Mouse (Mus musculus) stomach, embryonic 15.5 days (tissue): ENCODE measurements around the gene Gm8909. TPM values are rescaled to one million over a fixed set of nuclear protein-coding genes. Genes with fewer than 3 reads are reported as not detected.
"Not testable (repeated sequence)": the region's sequence is repeated elsewhere in the genome, so short reads cannot be mapped to it uniquely, and the experiment has no call there.

Experiments used
- ATAC-seq: fragments of 200-750 bp; cut with Nextera tagmentation; 2 replicates; pipeline ENCODE4 v1.8.0; 2017; ENCODE audit warnings: low read depth, moderate number of reproducible peaks, moderate TSS enrichment; ENCODE audit not compliant: insufficient read depth, low FRiP score
- H3K27ac ChIP-seq: fragments of 300-500 bp; sonication (generic); 2 replicates; pipeline ENCODE4 v1.5.1; 2015; ENCODE audit warnings: mild to moderate bottlenecking, inconsistent platforms
- H3K27me3 ChIP-seq: fragments of 300-500 bp; sonication (generic); replicated peaks from 2 replicates; pipeline ENCODE4 v1.6.1; 2015; ENCODE audit warnings: inconsistent platforms
- H3K36me3 ChIP-seq: fragments of 300-500 bp; sonication (generic); 2 replicates; pipeline ENCODE4 v1.6.1; 2015; ENCODE audit warnings: inconsistent platforms
- H3K4me1 ChIP-seq: fragments of 300-500 bp; sonication (generic); 2 replicates; pipeline ENCODE4 v1.6.1; 2015; ENCODE audit warnings: inconsistent platforms
- H3K4me2 ChIP-seq: fragments of 300-500 bp; sonication (generic); 2 replicates; pipeline ENCODE4 v1.6.1; 2015; ENCODE audit warnings: mild to moderate bottlenecking, inconsistent platforms
- H3K4me3 ChIP-seq: fragments of 300-500 bp; sonication (generic); replicated peaks from 2 replicates; pipeline ENCODE4 v1.5.1; 2015; ENCODE audit warnings: inconsistent platforms
- H3K9ac ChIP-seq: fragments of 300-500 bp; sonication (generic); 2 replicates; pipeline ENCODE4 v1.6.1; 2015; ENCODE audit warnings: inconsistent platforms
- H3K9me3 ChIP-seq: fragments of 300-500 bp; sonication (generic); 2 replicates; pipeline ENCODE4 v1.6.1; 2016; ENCODE audit warnings: inconsistent platforms
- WGBS: fragments of 180-500 bp; shearing (Covaris S2); methylation state at CpG from one replicate; pipeline ENCODE4 v1.1.7; 2015; 5-methylcytosine and 5-hydroxymethylcytosine counted together
- polyA plus RNA-seq: library from polyadenylated mRNA; unstranded; fragments of >200 nt; fragmentation: Nextera tagmentation; extraction: Ambion mirVana; gene quantifications from 2 replicates; pipeline ENCODE4 v1.2.1, GENCODE M21; 2015

The Gm8909 gene
- polyA plus RNA-seq, 1 experiment from 2014 or later, result 0.94 TPM

DNA sequence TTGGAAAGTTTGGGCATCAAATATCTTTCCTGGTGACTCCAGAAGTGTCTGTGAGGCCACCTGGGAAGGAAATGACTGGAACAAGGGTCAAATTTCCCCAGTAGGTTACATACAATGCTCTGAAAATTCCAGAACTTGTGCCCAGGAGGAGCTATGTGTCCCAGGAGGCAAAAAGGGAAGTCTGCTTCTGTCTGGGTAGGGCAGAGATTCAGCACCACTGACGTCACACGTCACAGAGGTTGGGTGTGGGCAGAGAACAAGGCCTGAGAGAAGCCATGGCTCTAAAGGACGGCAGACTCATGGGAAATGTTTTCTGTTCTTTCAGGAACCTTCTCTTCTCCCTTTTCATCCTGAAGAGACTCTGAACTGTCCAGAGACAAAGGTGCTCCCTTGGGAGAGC, 19.2 kb upstream of the Gm8909 start:
- Histone ChIP-seq H3K36me3 (no peaks in the 10 kb centered on the region), H3K9ac (no peak overlapping the region), H3K9me3 (no peaks in the 10 kb centered on the region), H3K4me2 (no peak overlapping the region), H3K27ac (no peak overlapping the region), H3K27me3 (0 out of 2 replicates have a peak, but pooled peaks cover 13% of the 10 kb centered on the region), H3K4me1 (no peaks in the 10 kb centered on the region), H3K4me3 (no peak overlapping the region)
- ATAC-seq, result no peak
- WGBS, result 56% methylated on average over 3 of the region's 3 CpGs

DNA sequence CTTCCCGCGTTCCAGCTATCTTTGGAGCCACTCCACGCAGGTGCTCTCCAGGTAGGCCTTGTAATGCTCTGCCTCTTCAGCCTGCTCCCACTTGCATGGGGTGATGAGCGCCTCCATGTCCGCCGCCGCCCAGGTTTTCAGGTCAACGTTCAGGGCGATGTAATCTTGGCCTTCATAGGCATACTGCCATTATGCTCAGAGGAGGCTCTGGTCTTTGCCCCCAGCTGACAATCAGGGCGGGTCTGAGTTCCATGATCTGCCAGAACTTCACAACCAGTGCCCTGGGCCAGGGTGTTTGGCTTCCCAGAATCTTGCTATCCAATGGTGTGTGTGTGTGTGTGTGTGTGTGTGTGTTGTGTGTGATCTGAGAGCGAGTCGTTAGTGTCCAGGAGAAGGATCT, 13.9 kb upstream of the Gm8909 start:
- 73% methylated on average over 12 of the region's 12 CpGs for WGBS
- no peak for ATAC-seq
- Histone ChIP-seq H3K4me1 (no peaks in the 10 kb centered on the region), H3K27ac (no peak overlapping the region), H3K4me2 (no peak overlapping the region), H3K9me3 (no peaks in the 10 kb centered on the region), H3K9ac (no peak overlapping the region), H3K36me3 (no peaks in the 10 kb centered on the region), H3K4me3 (no peak overlapping the region), H3K27me3 (0 out of 2 replicates have a peak, but pooled peaks cover 7% of the 10 kb centered on the region)

GRCm38 (mm10) chr17:36179446-36179845, 11.1 kb upstream of the Gm8909 start:
- Histone ChIP-seq H3K4me2 (peak overlapping the region; percentile 74), H3K4me3 (peak overlapping the region; percentile 36)
- ATAC-seq, H3K36me3 ChIP-seq, H3K9ac ChIP-seq, H3K27ac ChIP-seq, H3K27me3 ChIP-seq, H3K4me1 ChIP-seq, H3K9me3 ChIP-seq: not testable (repeated sequence)
- WGBS, result 19% methylated on average over 10 of the region's 10 CpGs

- under 1% methylated on average over 39 of the region's 40 CpGs for WGBS
- not testable (repeated sequence) for H3K36me3 ChIP-seq, H3K4me1 ChIP-seq, H3K27me3 ChIP-seq, H3K9me3 ChIP-seq, H3K27ac ChIP-seq
- ATAC-seq, result 0 out of 2 replicates have a peak, but pooled peaks have one; percentile 58
- H3K4me3 ChIP-seq, result peak overlapping the region; percentile 36
- 0 out of 2 replicates have a peak overlapping the region, but pooled peaks have one; percentile 9 for H3K9ac ChIP-seq
- H3K4me2 ChIP-seq, result peak overlapping the region; percentile 74
Observed at GRCm38 (mm10) chr17:36178938-36179337, 10.6 kb upstream of the Gm8909 start.

- H3K27ac ChIP-seq, H3K9ac ChIP-seq, H3K4me2 ChIP-seq, H3K4me3 ChIP-seq, H3K27me3 ChIP-seq, H3K9me3 ChIP-seq, H3K4me1 ChIP-seq, H3K36me3 ChIP-seq, ATAC-seq: not testable (repeated sequence)
- no CpG with 5 or more reads among the region's 2 CpGs for WGBS
Observed at GRCm38 (mm10) chr17:36176132-36176531, 7.8 kb upstream of the Gm8909 start.

GRCm38 (mm10) chr17:36170287-36170814, 2.0 kb upstream of the Gm8909 start:
- H3K4me3 ChIP-seq, result no peak overlapping the region
- no peak overlapping the region for H3K27ac ChIP-seq
- no peaks in the 10 kb centered on the region for H3K36me3 ChIP-seq
- WGBS, result 21% methylated on average over 1 of the region's 1 CpGs
- no peak overlapping the region for H3K9ac ChIP-seq
- no peaks in the 10 kb centered on the region for H3K9me3 ChIP-seq
- no peaks in the 10 kb centered on the region for H3K4me1 ChIP-seq
- no peak for ATAC-seq
- peaks cover 30% of the 10 kb centered on the region for H3K27me3 ChIP-seq
- H3K4me2 ChIP-seq, result no peak overlapping the region

- H3K4me3 ChIP-seq, result no peak overlapping the region
- no peak overlapping the region for H3K27ac ChIP-seq
- no peaks in the 10 kb centered on the region for H3K9me3 ChIP-seq
- no peak for ATAC-seq
- H3K36me3 ChIP-seq, result no peaks in the 10 kb centered on the region
- H3K4me2 ChIP-seq, result no peak overlapping the region
- no peaks in the 10 kb centered on the region for H3K4me1 ChIP-seq
- no peak overlapping the region for H3K9ac ChIP-seq
- peaks cover 36% of the 10 kb centered on the region for H3K27me3 ChIP-seq
Observed at GRCm38 (mm10) chr17:36169753-36170152, 1.4 kb upstream of the Gm8909 start.

DNA sequence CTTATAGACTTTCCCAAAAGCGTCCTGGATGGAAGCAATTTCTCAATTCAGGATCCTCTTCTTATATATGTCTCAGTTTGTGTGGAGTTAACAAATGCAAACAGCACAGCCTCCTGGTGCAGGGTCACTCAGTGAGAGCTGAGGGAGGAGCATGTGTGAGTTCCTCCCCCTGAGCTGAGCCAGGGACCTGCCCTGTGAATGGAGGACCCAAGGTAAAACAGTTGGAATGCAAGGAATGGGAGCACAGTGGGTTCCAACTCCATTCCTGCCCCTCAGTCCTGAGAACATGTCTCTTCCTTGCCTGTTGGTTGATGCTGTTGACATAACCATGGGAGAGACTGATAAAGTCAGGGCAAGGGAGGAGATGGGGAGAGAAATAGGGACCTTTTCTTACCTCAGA, 757 bp upstream of the Gm8909 start:
- not testable (repeated sequence) for ATAC-seq, H3K4me3 ChIP-seq
- WGBS, result 58% methylated on average over 1 of the region's 1 CpGs

DNA sequence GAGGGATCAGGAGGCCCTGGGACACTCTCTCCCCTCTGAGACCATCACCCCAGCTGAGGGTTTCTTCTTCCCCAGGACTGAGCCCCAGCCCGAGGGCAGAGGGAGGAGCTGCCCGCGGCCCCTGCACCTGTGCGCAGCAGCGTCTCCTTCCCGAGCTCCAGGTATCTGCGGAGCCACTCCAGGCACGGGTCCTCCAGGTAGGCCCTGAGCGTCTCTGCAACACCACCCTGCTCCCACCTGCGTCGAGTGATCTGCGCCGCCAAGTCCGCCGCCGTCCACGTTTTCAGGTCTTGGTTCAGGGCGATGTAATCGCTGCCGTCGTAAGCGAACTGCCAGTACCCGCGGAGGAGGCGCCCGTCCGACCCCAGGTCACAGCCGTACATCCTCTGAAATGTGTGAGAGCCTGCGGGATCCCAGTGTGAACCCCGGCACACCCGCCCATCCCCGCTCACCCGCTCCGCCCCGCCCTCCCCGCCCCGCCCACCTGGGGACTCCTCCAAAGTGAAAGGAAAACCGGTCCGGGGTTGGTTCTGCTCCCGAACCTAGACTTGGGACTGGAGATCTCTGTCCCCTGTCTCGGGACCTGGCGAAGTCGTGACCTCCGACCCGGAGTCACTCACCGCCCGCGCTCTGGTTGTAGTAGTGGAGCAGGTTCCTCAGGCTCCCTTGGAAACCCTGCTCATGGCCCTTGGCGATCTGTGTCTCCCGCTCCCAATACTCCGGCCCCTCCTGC, 865 bp downstream of the Gm8909 start:
- Histone ChIP-seq H3K4me1 (no peaks in the 10 kb centered on the region), H3K9me3 (no peaks in the 10 kb centered on the region), H3K9ac (no peak overlapping the region), H3K27ac (no peak overlapping the region), H3K27me3 (peaks cover 51% of the 10 kb centered on the region), H3K36me3 (no peaks in the 10 kb centered on the region), H3K4me3 (peak overlapping the region; percentile 37), H3K4me2 (peak overlapping the region; percentile 56)
- 0 out of 2 replicates have a peak, but pooled peaks have one; percentile 47 for ATAC-seq
- 2% methylated on average over 51 of the region's 51 CpGs for WGBS

More for the DNA sequence above, 757 bp upstream of the Gm8909 start:
- not testable (repeated sequence) for H3K27ac ChIP-seq, H3K36me3 ChIP-seq, H3K9me3 ChIP-seq, H3K4me1 ChIP-seq, H3K4me2 ChIP-seq, H3K9ac ChIP-seq
- H3K27me3 ChIP-seq, result peaks cover 41% of the 10 kb centered on the region

- H3K27ac ChIP-seq, H3K4me3 ChIP-seq, H3K36me3 ChIP-seq, ATAC-seq, H3K4me2 ChIP-seq, H3K9me3 ChIP-seq, H3K9ac ChIP-seq, H3K4me1 ChIP-seq: not testable (repeated sequence)
- WGBS, result 32% methylated on average over 2 of the region's 2 CpGs
- H3K27me3 ChIP-seq, result peaks cover 57% of the 10 kb centered on the region
Observed at GRCm38 (mm10) chr17:36166901-36167300, 1.4 kb downstream of the Gm8909 start.

DNA sequence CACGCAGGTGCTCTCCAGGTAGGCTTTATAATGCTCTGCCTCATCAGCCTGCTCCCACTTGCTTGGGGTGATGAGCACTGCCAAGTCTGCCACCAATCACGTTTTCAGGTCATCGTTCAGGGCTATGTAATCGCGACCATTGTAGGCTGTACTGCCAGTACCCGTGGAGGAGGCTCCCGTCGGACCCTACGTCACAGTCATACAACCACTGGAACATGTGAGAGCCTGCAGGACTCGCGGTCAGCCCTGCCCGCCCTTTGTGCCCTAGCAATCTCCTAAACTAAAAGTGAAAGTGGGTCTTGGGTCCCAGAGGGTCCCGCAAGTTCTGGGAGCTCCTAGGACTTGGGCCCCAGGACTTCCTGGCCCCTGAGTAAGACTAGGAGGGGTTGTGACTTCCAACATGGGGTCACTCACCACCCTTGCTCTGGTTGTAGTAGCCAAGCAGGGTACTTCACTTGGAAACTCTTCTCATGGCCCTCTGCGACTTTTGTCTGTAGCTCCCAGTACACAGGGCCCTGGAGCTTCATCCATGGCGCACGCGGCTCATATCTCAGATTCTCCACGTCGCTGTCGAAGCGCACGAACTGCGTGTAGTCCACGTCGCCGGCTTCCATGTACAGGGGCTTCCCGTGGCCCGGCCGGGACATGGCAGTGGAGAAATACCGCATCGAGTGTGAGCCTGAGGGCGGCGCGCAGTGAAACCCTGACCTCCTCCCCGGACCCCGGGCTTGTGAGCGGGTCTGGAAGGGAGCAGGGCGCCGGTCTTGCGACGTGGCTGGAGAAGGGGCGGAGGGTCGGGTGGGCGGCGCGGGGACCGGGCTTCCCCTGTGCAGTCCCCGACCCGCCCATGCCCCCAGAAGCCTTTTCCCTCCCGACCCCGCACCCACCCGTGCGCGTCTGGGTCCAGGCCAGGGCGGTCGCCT, 6.9 kb downstream of the Gm8909 start:
- peak overlapping the region; percentile 25 for H3K4me3 ChIP-seq
- WGBS, result 2% methylated on average over 46 of the region's 56 CpGs
- no peak overlapping the region for H3K27ac ChIP-seq
- peaks cover 58% of the 10 kb centered on the region for H3K27me3 ChIP-seq
- H3K4me1 ChIP-seq, result 0 out of 2 replicates have a peak, but pooled peaks cover 5% of the 10 kb centered on the region
- peak overlapping the region; percentile 40 for H3K4me2 ChIP-seq
- H3K9me3 ChIP-seq, result no peaks in the 10 kb centered on the region
- H3K9ac ChIP-seq, result no peak overlapping the region
- H3K36me3 ChIP-seq, result no peaks in the 10 kb centered on the region
- ATAC-seq, result no peak

GRCm38 (mm10) chr17:36158264-36158663, 10.1 kb downstream of the Gm8909 start:
- H3K9ac ChIP-seq, ATAC-seq, H3K9me3 ChIP-seq, H3K4me1 ChIP-seq, H3K27ac ChIP-seq, H3K36me3 ChIP-seq: not testable (repeated sequence)
- Histone ChIP-seq H3K27me3 (peaks cover 53% of the 10 kb centered on the region), H3K4me3 (peak overlapping the region; percentile 34), H3K4me2 (peak overlapping the region; percentile 58)
- 8% methylated on average over 11 of the region's 11 CpGs for WGBS
